Mouse (Mus musculus): ENCODE results near the gene Ttll10. TPM values are rescaled to one million over a fixed set of nuclear protein-coding genes. Genes with fewer than 3 reads are reported as not detected.
A peak's percentile ranks its signal among the peaks of the same experiment; 100 is the strongest.

The Ttll10 gene
- total RNA-seq, 1 experiment from 2014 or later = not detected

DNA sequence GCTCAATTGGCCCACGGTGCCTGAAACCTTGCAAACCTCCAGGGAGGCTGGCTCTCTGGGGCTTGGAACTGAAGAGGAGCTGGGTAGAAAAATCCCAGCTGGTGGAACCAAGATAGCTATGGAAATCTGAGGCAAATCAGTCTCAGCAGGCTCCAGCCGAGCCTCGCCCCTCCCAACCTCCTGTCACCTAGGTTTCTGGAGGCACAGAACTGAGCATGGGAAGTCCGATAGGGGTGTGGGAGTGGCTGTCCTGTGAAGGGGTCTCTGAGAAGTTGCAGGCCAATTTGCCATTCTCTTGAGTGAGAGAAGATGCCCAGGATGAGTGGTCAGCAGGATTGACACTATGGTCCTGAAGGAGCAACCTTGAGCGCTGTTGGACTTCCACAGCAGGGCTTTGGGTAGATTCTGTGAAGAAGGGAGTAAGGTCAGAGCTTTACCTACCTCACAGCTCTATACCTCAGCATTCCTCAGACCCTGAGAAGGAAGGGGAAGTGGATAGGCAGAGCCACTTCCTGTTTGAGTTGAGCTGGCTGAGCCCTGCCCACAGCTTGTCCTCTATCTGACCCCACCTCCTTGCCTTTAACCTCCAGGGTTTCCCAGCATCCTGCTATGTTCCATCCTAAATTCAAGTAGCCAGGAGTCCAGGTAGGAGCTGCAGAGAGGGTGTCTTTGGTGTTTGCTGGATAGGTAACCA lies 8.2 kb upstream of the Ttll10 start:
- peak; percentile 89 for ATAC-seq (replicated peaks; ENCODE audit: low read depth, poor library complexity, severe bottlenecking)

DNA sequence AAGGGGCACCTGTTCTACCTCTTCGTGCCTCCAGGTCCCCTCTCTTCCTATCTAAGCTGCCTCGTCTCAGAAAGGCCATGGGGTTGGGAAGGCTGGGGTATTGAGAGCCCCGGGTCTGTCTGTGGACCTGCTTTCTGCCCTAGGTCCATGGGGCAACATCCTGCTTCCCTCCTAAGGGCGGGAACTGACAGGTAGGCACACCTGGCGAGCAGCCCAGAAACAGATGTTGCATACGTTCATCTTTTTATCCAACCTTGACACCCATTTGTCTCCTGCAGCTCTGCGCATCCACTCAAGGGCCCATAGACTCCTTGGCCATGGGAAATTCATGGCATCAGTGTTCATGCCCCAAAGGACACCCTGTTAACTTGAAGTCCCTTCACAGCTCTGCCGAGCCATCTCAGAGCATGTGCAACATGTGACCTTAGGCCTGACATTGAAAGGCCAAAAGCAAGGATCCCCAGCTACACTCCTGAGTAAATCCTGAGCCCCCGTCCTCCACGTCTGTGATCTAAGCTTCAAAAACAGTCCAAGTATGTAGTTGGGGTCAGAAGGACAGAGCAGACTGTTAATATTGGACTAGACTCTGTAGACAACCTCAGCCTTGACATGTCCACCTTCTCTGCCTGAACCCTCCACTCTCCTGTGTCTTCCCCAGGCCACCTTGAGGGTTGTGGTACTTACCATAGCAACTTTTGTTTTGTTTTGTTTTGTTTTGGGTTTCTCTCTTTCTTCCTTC lies 6.1 kb upstream of the Ttll10 start:
- ATAC-seq (replicated peaks; ENCODE audit: low read depth, poor library complexity, severe bottlenecking) = no peak

DNA sequence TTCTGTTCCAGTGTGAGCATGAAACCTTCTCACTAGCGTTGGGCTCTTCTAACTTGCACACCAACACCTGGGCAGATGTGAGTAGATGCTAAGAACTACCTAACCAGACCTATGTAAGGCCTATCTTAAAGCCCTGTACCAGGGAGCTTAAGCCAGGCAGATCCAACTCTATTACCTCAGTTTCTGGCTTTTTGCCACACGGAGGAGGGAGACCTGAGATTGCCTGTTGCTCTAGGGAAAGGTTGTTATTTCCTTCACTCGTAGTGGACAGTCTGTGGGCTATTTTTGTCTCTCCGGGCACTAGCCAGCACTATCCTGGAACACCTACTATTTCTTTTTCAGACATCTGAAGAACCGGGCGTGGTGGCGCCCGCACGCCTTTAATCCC lies 5.3 kb upstream of the Ttll10 start:
- no peak for ATAC-seq (replicated peaks; ENCODE audit: low read depth, poor library complexity, severe bottlenecking)

DNA sequence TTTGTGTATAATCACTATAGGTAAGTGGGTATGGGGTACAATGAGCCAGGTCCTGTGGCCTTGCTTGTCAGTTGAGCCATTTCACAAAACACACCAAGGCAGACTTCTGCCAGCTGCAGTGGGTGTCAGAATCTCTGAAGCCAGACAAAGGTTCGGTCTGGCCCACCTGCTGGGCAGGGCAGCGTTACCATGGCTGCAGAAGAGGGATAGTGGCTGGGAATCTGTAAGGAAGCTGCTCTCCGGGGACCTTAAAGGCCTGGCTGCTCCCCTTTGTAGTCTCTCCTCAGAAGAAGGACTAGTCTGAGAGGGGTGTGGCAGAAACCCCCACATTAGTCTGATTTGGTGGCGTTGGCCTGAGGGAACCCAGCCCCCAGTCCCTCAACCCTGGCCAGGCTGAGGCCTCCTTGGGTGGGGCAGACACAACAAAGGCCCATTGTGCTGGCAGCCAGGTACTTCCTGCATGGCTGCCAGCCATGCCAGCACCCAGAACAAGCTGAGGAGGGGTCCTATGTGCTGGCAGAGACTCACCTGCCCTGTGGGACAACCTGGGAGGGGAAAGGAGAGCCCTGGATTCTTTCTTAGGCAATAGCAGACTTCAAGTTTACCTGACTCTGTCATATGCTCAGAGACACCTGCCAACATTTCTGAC lies 4.8 kb upstream of the Ttll10 start:
- ATAC-seq (replicated peaks; ENCODE audit: low read depth, poor library complexity, severe bottlenecking) = no peak

DNA sequence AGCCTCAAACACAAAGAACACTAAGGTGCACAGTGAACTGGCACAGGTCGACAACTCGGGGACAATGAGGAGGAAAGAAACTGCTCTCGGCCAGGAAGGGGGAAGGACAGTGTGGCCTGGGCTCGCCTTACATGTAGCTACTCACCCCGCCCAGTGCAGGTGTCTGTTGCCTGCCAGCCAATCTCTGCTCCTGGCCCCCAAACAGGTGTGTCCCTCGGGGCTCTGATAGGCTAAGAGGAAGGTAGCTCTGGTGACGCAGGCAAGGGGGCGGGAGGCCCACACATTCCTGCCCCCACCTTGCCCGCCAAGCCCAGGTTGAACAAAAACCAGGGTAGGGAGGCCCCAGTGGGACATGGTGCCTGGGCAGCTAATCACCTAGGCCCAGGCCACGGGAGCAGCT lies 499 bp upstream of the Ttll10 start:
- no peak for ATAC-seq (replicated peaks; ENCODE audit: low read depth, poor library complexity, severe bottlenecking)

DNA sequence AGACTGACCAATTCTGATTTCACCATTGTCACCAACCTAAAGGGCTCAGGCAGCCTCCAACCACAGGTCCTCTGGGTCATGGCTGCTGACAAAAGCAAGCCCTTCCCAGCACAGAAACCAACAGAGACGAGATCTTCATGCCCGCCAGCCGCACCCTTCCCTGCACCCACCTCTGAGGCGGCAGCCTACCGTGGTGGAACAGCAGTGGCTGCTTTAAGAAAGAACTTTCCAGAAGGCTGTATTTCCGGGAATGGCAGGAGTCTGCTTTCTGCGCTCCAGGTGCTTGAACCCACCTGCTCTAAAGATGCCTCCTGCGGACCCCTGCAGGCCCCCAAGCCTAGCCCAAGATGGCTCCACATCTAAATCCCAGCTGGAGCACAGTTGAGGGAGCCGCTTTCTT lies 388 bp downstream of the Ttll10 start:
- no peak for ATAC-seq (replicated peaks; ENCODE audit: low read depth, poor library complexity, severe bottlenecking)

DNA sequence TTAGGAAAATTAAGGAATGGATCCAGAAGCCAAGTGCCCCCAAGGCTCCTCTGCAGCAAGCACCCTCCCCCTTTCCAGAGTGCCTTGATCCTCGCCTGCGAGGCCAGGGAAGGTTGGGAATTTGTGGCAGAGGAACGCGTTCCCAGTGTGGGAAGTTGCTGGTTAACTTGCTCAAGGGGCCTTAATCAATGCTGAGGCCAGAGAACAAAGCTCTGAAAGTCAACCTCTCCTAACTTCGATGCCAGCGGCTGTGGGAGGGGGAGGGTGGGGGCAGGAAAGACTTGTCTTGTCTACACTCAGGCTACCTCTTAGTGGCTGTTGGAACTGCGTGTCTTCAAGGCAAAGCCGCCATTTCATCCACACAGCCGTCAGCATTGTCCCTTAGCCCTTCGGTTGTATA lies 1.5 kb downstream of the Ttll10 start:
- ATAC-seq (replicated peaks; ENCODE audit: low read depth, poor library complexity, severe bottlenecking) = no peak

DNA sequence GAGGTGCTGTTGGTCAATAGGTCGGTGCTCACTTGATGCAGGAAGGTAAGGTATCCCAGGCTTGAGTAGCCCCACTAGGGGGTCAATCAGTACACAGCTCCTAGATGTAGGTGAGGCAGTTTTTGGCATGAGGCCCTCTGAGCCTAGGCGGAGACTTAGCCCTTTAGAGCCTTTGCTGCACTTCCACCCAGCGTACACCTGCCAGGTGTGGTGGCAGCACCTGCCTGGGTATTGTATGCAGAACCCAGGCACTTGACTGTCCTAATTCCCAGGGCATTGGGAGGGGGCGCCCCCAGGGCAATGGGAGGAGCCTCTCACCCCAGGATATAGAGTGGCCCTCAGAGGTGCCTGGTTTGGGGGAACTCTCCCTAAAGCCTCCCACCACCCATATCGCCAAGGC lies 4.0 kb downstream of the Ttll10 start:
- no peak for ATAC-seq (replicated peaks; ENCODE audit: low read depth, poor library complexity, severe bottlenecking)

DNA sequence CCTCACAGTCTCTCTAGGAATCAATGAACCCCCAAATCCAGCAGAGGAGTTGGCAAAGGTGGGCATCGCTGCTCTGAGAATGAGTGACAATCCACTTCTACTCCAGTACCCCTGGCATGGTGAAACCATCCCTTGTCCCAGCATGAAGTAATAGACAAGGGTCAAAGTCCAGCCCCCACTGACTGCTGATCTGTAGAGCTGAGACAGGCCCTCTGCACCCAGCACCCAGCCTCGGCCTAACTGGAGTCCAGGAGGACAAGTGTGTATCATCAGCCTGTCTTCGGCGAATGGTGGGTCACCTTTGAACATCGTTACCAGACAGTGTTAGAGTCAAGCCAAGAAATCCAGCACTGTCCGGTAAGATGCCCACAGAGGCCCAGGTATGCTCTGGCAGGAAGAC lies 4.6 kb downstream of the Ttll10 start:
- no peak for ATAC-seq (replicated peaks; ENCODE audit: low read depth, poor library complexity, severe bottlenecking)

DNA sequence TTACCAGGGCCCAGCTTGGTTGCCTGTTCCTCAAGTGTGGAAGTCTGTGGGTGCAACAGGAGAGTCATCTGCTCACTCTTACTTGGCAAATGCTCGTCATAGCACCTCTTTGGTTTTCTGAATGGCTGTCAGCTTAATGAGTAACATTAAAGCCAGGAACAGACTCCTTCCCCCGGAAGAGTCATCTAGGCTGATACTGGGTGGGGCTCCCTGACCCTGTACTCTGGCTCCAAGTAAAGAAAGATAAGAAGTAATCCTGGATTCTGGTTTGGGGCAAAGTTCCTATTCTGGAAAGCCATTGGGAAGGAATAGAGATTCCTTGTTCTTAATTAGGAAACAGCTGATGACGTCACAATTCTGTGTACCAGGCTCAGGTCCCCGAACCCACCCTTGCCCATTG lies 5.1 kb downstream of the Ttll10 start:
- ATAC-seq (replicated peaks; ENCODE audit: low read depth, poor library complexity, severe bottlenecking) = no peak

DNA sequence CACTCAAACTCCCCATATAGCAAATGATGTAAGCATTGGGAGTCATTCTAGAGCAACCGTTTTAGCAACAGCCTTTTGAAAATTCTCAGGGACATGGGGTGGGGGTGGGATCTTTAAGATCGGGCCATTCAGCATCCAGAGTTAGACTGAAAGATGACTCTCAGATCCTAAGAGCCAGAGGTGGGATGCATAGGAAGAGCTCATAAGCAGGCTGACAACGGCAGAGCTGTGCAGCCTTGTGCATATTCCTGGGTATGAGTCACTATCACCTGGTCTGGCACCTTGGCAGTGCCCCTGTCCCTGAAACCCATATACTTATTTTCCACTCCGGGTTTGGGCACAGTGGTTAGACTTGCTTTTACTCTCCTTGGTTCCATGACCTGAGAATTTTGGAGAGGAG lies 6.1 kb downstream of the Ttll10 start:
- ATAC-seq (replicated peaks; ENCODE audit: low read depth, poor library complexity, severe bottlenecking) = no peak

DNA sequence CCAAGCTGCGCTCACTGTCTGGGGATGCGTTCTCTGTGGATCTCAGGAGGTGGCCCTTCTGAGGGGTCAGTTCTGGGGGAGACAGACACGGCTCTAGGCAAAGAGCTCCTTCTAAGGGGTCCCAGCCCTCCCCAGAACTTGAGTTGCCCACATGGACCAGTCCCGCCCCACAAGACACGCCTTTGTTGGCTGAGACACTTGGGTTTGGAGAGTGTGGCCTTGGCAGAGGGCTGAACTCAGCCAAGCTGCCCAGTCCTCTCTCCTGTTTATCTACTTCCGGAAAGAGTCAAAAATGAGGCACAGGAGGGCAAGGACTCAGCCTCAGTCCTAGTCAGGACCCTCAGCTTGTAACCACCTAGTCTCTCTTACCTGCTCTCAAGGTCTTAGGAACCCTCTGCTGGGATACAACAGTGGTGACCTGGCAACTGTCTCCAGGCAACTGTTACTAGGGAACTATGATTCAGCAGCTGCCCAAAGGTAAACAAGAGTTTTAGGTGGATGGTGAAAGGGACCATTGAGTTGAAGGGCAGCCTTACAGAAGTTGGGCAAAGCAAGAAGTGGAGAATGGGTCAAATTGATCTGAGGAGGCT lies 8.7 kb downstream of the Ttll10 start:
- ATAC-seq (replicated peaks; ENCODE audit: low read depth, poor library complexity, severe bottlenecking) = peak; percentile 31

DNA sequence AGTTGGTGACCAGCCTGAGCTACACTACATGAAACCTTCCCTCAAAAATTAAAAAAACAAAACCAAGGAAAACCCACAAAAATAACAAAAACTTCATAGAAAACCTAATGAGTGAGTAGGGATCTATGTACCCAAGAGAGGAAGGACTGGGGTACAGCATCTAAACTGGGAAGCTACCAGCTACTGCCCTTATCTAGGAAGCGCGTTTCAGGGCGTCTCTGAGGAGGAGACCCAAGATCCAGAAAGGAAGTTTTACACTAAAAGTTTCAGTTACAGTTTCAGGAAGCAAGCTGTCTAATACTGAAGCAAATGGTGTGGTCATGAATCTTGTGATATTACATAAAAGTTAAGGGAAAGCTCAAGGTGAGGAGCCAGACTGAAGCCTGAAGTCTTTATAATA lies 9.4 kb downstream of the Ttll10 start:
- peak; percentile 59 for ATAC-seq (replicated peaks; ENCODE audit: low read depth, poor library complexity, severe bottlenecking)

DNA sequence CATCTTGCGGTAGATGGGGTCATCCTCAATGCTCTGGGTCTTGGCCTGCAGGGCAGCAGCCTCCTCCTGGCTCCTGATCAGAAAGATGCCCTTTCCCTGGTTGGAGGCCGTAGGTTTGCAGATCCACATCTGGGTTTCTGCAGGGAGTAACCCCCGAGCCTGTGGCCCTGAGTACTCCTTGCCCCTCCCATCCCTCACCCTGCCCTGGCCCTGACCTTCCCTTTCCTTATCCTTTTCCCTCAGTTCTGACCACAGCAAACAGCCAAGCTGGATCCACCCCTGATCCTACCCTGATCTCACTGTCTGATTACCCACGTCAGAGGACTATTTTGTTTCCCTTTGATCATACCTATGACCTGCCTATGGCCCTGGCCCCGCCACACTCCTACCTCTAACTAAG lies 14.5 kb downstream of the Ttll10 start:
- ATAC-seq (replicated peaks; ENCODE audit: low read depth, poor library complexity, severe bottlenecking) = no peak

DNA sequence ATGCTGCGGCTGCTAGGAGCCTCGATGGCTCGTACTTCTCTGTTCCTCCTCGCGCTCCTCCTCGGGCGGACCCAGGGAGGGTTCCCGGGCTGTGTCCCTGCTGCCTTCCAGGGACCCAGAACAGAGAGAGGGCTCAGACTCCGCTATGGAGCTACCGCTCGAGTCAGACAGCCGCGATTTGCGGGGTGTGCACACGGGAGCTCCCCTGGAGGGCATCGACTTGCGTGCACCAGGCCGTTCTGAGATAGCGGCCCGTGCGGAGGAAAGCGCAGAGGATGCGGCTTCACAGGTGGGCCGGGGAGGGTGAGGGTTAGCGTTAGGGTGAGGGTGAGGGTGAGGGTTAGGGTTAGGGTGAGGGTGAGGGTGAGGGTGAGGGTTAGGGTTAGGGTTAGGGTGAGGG lies 24.3 kb downstream of the Ttll10 start:
- 0 out of 2 replicates have a peak, but pooled peaks have one; percentile 5 for ATAC-seq (replicated peaks; ENCODE audit: low read depth, poor library complexity, severe bottlenecking)

DNA sequence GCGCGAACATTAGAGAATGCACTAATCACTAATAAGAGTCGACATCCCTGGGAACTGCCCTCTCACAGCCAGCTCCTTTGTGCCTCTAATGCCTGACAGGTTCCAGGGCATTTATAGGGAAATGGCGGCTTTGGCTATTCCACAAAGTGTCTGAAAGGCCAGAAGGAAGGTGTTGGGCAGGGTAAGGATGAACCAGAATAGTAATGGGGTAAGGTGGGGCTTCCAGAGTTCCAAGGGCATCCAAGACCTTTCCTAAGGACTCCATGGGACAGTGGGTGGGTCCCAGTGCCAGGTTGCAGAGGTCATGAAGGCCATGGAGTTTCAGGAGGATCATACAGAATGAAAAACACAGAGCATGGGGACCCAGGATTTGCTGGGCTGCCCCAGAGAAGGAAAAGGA lies 24.9 kb downstream of the Ttll10 start:
- no peak for ATAC-seq (replicated peaks; ENCODE audit: low read depth, poor library complexity, severe bottlenecking)

DNA sequence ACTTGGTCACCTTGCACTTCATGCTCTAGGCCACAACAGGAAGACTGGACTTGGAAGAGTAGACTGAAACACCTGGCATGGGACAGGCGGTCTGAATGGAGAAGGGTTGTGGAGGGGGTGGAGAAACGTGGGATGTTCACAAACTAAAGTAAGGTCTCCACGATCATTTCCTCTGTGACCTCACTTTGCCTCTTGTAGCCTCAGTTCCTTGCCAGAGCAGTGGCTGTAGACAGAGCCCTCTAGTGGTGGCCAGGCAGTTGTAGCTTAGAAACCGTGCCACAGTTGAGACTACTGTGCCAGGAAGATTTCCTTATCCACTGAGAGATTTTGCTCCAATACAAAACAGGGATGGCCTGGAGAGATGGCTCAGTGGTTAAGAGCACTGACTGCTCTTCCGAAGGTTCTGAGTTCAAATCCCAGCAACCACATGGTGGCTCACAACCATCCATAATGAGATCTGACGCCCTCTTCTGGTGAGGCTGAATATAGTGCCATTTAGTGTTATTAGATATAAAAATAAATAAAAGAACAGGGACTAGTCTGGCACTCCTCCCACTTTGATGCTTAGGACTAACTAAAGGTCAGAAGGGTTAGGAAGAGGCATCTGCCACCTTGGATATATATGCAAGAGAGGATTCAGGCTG lies 25.6 kb downstream of the Ttll10 start:
- ATAC-seq (replicated peaks; ENCODE audit: low read depth, poor library complexity, severe bottlenecking) = peak; percentile 61

DNA sequence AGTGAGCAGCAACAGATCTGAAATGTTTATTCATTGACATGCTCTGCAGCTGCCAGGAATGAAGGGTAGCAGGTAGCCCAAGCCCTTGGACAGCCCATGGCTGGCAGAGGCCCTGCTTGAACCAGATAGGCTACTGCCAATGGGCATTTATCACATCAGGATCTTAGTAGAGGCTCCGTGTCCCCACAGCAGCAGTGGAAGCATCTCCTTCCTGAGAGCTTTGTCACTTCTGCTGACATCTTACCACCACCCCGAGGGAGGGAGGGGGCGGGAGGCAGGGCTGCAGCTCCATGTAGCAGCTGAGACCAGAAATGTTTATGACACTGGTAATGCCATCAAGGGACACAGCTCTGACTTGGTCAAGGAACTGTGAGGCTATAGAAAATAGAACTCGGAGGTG lies 26.4 kb downstream of the Ttll10 start:
- no peak for ATAC-seq (replicated peaks; ENCODE audit: low read depth, poor library complexity, severe bottlenecking)

DNA sequence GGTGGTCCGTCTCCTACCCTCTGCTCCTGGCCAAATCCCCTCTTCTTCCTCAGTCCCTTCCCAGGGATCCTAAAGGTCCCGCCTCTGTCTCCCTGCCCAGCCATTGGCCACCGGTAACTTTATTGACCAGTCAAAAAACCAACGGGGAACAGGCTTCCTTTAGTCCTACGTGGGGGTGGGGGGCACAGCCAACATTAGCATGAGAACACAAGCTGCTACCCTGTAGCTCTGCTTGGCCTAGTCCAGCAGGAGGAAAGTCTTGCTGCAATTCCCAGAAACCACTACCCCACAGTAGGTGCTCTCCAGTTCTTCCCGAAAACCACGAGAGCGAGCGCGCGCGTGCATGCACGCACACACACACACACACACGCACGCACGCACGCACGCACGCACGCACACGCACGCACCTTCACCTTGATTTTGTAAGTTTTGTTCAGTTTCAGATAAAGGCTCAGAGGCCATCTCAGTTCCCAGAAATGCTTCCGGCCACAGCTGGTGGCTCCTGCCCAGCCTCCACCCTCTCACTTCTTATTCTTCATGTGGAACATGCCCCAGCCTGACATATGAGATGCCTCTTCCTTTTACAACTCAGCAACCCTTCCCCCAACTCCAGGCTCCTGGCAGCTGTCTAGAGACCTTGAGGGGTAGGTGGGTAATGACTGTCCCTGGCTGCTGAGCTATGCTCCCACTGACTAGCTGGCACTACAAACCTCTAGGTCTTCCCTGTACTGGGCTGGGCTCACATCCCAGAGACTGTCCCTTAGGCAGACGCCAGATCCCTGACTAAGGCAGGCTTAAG lies 27.4 kb downstream of the Ttll10 start:
- ATAC-seq (replicated peaks; ENCODE audit: low read depth, poor library complexity, severe bottlenecking) = peak; percentile 66

DNA sequence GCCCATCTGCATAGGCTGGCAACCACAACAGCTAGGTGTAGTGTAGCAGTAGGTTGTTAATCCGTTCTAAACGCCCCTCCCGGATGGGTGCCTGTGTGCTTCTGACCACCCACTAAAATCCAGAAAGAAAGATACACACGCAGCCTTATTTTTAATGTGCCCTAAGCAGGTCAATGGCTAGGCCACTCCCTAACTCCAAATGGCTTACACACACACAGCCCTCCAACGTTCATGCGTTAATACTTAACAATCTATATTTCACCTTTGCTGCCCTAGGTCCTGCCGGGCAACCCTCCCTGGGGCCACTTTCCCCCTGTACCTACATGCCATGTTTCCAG lies 28.0 kb downstream of the Ttll10 start:
- ATAC-seq (replicated peaks; ENCODE audit: low read depth, poor library complexity, severe bottlenecking) = no peak
